Mouse (Mus musculus): ENCODE measurements around the gene Zswim4. TPM values are rescaled to one million over a fixed set of nuclear protein-coding genes. Genes with fewer than 3 reads are reported as not detected.

Zswim4 gene
- polyA plus RNA-seq, 2 experiments: 0.74 to 1.9 TPM

GRCm38 (mm10) chr8:84193161-84193560 lies 43.7 kb downstream of the Zswim4 start:
- no peak overlapping the region for H3K9ac ChIP-seq (replicated peaks)
- 68% methylated on average over 4 of the region's 4 CpGs for WGBS (ENCODE audit: insufficient replicate concordance)
- ATAC-seq (ENCODE audit: insufficient read depth) (no peak), DNase-seq (ENCODE audit: low read depth in 3 of 3, low spot score in 3 of 3) (no peak)
- no peak overlapping the region for H3K4me3 ChIP-seq (ENCODE audit: insufficient read depth in 1 of 2, low read depth in 2 of 2, low read length in 2 of 2)
- H3K36me3 ChIP-seq (replicated peaks; ENCODE audit: control insufficient read depth, insufficient read depth, low read depth): no peaks in the 10 kb centered on the region
- peaks cover 11 to 18% of the 10 kb centered on the region in 2 experiments for H3K4me1 ChIP-seq (replicated peaks; ENCODE audit: control insufficient read depth in 2 of 2, insufficient read depth in 2 of 2, low read length in 1 of 2)
- TF ChIP-seq EP300 (IDR thresholded peaks at IDR 0.05; ENCODE audit: low read depth) (no peak), CTCF (IDR thresholded peaks at IDR 0.05; ENCODE audit: low read depth) (no peak)
- no peaks in the 10 kb centered on the region for H3K9me3 ChIP-seq (ENCODE audit: control insufficient read depth, low read length)
- no peaks in the 10 kb centered on the region; the same call in 1 of the 2 replicates for H3K27me3 ChIP-seq (ENCODE audit: control insufficient read depth, insufficient read depth, low read length)
- no peak overlapping the region for H3K4me2 ChIP-seq (ENCODE audit: low read depth)
- no peak overlapping the region for H3K27ac ChIP-seq

- no peaks in the 10 kb centered on the region; the same call in 1 of the 2 replicates for H3K27me3 ChIP-seq (ENCODE audit: control insufficient read depth, insufficient read depth, low read length)
Observed at GRCm38 (mm10) chr8:84192555-84192954, 44.3 kb downstream of the Zswim4 start.

GRCm38 (mm10) chr8:84192023-84192422 lies 44.8 kb downstream of the Zswim4 start:
- 20% methylated on average over 13 of the region's 13 CpGs for WGBS (ENCODE audit: insufficient replicate concordance)
- ATAC-seq (ENCODE audit: insufficient read depth): peak; percentile 81
- peak overlapping the region; percentile 36 for H3K27ac ChIP-seq
- H3K36me3 ChIP-seq (replicated peaks; ENCODE audit: control insufficient read depth, insufficient read depth, low read depth): no peaks in the 10 kb centered on the region
- H3K27me3 ChIP-seq (ENCODE audit: control insufficient read depth, insufficient read depth, low read length): no peaks in the 10 kb centered on the region; the same call in 1 of the 2 replicates
- H3K9ac ChIP-seq (replicated peaks): peak overlapping the region; percentile 18
- TF ChIP-seq EP300 (IDR thresholded peaks at IDR 0.05; ENCODE audit: low read depth): peak; percentile 18; the same call in 1 of the 2 replicates
- TF ChIP-seq CTCF (IDR thresholded peaks at IDR 0.05; ENCODE audit: low read depth): no peak
- H3K4me3 ChIP-seq (ENCODE audit: insufficient read depth in 1 of 2, low read depth in 2 of 2, low read length in 2 of 2): peak overlapping the region; percentile 43 to 46
- peak in 2 of 3 experiments; percentile 70 to 74 for DNase-seq (ENCODE audit: low read depth in 3 of 3, low spot score in 3 of 3)
- H3K4me1 ChIP-seq (replicated peaks; ENCODE audit: control insufficient read depth in 2 of 2, insufficient read depth in 2 of 2, low read length in 1 of 2): peaks cover 11 to 18% of the 10 kb centered on the region in 2 experiments
- no peaks in the 10 kb centered on the region for H3K9me3 ChIP-seq (ENCODE audit: control insufficient read depth, low read length)
- H3K4me2 ChIP-seq (ENCODE audit: low read depth): peak overlapping the region; percentile 54

More at GRCm38 (mm10) chr8:84192555-84192954, 44.3 kb downstream of the Zswim4 start:
- Histone ChIP-seq H3K27ac (no peak overlapping the region; the same call in 1 of the 2 replicates), H3K4me1 (replicated peaks; ENCODE audit: control insufficient read depth in 2 of 2, insufficient read depth in 2 of 2, low read length in 1 of 2) (peaks cover 11 to 13% of the 10 kb centered on the region in 2 experiments), H3K9ac (replicated peaks) (peak overlapping the region; percentile 18), H3K36me3 (replicated peaks; ENCODE audit: control insufficient read depth, insufficient read depth, low read depth) (no peaks in the 10 kb centered on the region), H3K4me3 (ENCODE audit: insufficient read depth in 1 of 2, low read depth in 2 of 2, low read length in 2 of 2) (peak overlapping the region; percentile 43 to 46), H3K9me3 (ENCODE audit: control insufficient read depth, low read length) (no peaks in the 10 kb centered on the region), H3K4me2 (ENCODE audit: low read depth) (peak overlapping the region; percentile 54)
- 4% methylated on average over 33 of the region's 33 CpGs for WGBS (ENCODE audit: insufficient replicate concordance)
- no peak for TF ChIP-seq CTCF (IDR thresholded peaks at IDR 0.05; ENCODE audit: low read depth)
- no peak for TF ChIP-seq EP300 (IDR thresholded peaks at IDR 0.05; ENCODE audit: low read depth)
- ATAC-seq (ENCODE audit: insufficient read depth): peak; percentile 82
- DNase-seq (ENCODE audit: low read depth in 3 of 3, low spot score in 3 of 3): peak in 2 of 3 experiments; percentile 59 to 64

- Histone ChIP-seq H3K9ac (replicated peaks) (no peak overlapping the region), H3K9me3 (ENCODE audit: control insufficient read depth, low read length) (no peaks in the 10 kb centered on the region), H3K27ac (no peak overlapping the region), H3K4me1 (replicated peaks; ENCODE audit: control insufficient read depth in 2 of 2, insufficient read depth in 2 of 2, low read length in 1 of 2) (peaks cover 11 to 18% of the 10 kb centered on the region in 2 experiments), H3K36me3 (replicated peaks; ENCODE audit: control insufficient read depth, insufficient read depth, low read depth) (no peaks in the 10 kb centered on the region), H3K27me3 (ENCODE audit: control insufficient read depth, insufficient read depth, low read length) (no peaks in the 10 kb centered on the region; the same call in none of the 2 replicates), H3K4me3 (ENCODE audit: insufficient read depth in 1 of 2, low read depth in 2 of 2, low read length in 2 of 2) (no peak overlapping the region), H3K4me2 (ENCODE audit: low read depth) (no peak overlapping the region)
- ATAC-seq (ENCODE audit: insufficient read depth) (no peak), DNase-seq (ENCODE audit: low read depth in 3 of 3, low spot score in 3 of 3) (no peak)
- TF ChIP-seq EP300 (IDR thresholded peaks at IDR 0.05; ENCODE audit: low read depth) (no peak), CTCF (IDR thresholded peaks at IDR 0.05; ENCODE audit: low read depth) (no peak)
- 80% methylated on average over 7 of the region's 7 CpGs for WGBS (ENCODE audit: insufficient replicate concordance)
Observed at GRCm38 (mm10) chr8:84190191-84190867, 46.5 kb downstream of the Zswim4 start.

GRCm38 (mm10) chr8:84189603-84190002 lies 47.3 kb downstream of the Zswim4 start:
- H3K4me3 ChIP-seq (ENCODE audit: insufficient read depth in 1 of 2, low read depth in 2 of 2, low read length in 2 of 2): no peak overlapping the region
- ATAC-seq (ENCODE audit: insufficient read depth) (no peak), DNase-seq (ENCODE audit: low read depth in 3 of 3, low spot score in 3 of 3) (no peak)
- H3K27me3 ChIP-seq (ENCODE audit: control insufficient read depth, insufficient read depth, low read length): peaks cover 7% of the 10 kb centered on the region
- no peak overlapping the region for H3K27ac ChIP-seq
- TF ChIP-seq CTCF (IDR thresholded peaks at IDR 0.05; ENCODE audit: low read depth) (no peak), EP300 (IDR thresholded peaks at IDR 0.05; ENCODE audit: low read depth) (no peak)
- no peaks in the 10 kb centered on the region for H3K9me3 ChIP-seq (ENCODE audit: control insufficient read depth, low read length)
- H3K4me2 ChIP-seq (ENCODE audit: low read depth): no peak overlapping the region
- H3K4me1 ChIP-seq (replicated peaks; ENCODE audit: control insufficient read depth in 2 of 2, insufficient read depth in 2 of 2, low read length in 1 of 2): peaks cover 11 to 18% of the 10 kb centered on the region in 2 experiments
- no peak overlapping the region for H3K9ac ChIP-seq (replicated peaks)
- 59% methylated on average over 4 of the region's 4 CpGs for WGBS (ENCODE audit: insufficient replicate concordance)
- no peaks in the 10 kb centered on the region for H3K36me3 ChIP-seq (replicated peaks; ENCODE audit: control insufficient read depth, insufficient read depth, low read depth)
